Mouse (Mus musculus) spleen, adult 2 months (tissue): ENCODE results near the gene Cemip. TPM values are rescaled to one million over a fixed set of nuclear protein-coding genes. Genes with fewer than 3 reads are reported as not detected.

Source experiments
- DNase-seq, 2 experiments: peaks; one replicate each; pipeline versions ENCODE4 v3.0.0 to v3.0.0-alpha.2; 2012 to 2021; ENCODE audit warnings: low spot score in 2 of 2, low read depth in 1 of 2
- H3K27ac ChIP-seq: fragments of 200-500 bp; 2 replicates; pipeline ENCODE4 v1.5.1; 2012; ENCODE audit warnings: low read length, inconsistent platforms; ENCODE audit not compliant: insufficient read depth
- H3K27me3 ChIP-seq: fragments of 200-500 bp; 2 replicates; pipeline ENCODE4 v1.6.1; 2012; ENCODE audit warnings: mild to moderate bottlenecking, moderate library complexity, low read length, inconsistent platforms; ENCODE audit not compliant: control insufficient read depth, insufficient read depth
- H3K36me3 ChIP-seq: fragments of 200-500 bp; 2 replicates; pipeline ENCODE4 v1.6.1; 2012; ENCODE audit warnings: mild to moderate bottlenecking, low read length, inconsistent platforms; ENCODE audit not compliant: control insufficient read depth, insufficient read depth
- H3K4me1 ChIP-seq: fragments of 200-500 bp; 2 replicates; pipeline ENCODE4 v1.6.1; 2011; ENCODE audit warnings: inconsistent platforms; ENCODE audit not compliant: control insufficient read depth, insufficient read depth, insufficient read length
- H3K4me3 ChIP-seq: fragments of 200-500 bp; 2 replicates; pipeline ENCODE4 v1.5.1; 2011; ENCODE audit warnings: mild to moderate bottlenecking, inconsistent platforms; ENCODE audit not compliant: insufficient read depth, insufficient read length; ENCODE audit errors: extremely low read depth
- CTCF ChIP-seq: fragments of 200-500 bp; IDR thresholded peaks from 2 replicates; pipeline ENCODE4 v1.5.1; 2011; ENCODE audit warnings: mild to moderate bottlenecking, inconsistent platforms; ENCODE audit not compliant: insufficient read depth, insufficient read length, insufficient replicate concordance; ENCODE audit errors: extremely low read depth
- POLR2A ChIP-seq: fragments of 200-500 bp; IDR thresholded peaks from 2 replicates; pipeline ENCODE4 v1.6.1; 2011; ENCODE audit warnings: low read depth, low read length, inconsistent platforms
- WGBS: fragments of 180-500 bp; shearing (Covaris S2); methylation state at CpG from one replicate; pipeline ENCODE4 v1.1.7; 2018; 5-methylcytosine and 5-hydroxymethylcytosine counted together
- polyA plus RNA-seq: library from polyadenylated mRNA; depleted of rRNA; stranded (reverse); fragments of >200 nt; gene quantifications from 2 replicates; pipeline ENCODE4 v1.2.3, GENCODE M21; 2012

The Cemip gene
- polyA plus RNA-seq, 1 experiment, result 2.4 TPM

DNA sequence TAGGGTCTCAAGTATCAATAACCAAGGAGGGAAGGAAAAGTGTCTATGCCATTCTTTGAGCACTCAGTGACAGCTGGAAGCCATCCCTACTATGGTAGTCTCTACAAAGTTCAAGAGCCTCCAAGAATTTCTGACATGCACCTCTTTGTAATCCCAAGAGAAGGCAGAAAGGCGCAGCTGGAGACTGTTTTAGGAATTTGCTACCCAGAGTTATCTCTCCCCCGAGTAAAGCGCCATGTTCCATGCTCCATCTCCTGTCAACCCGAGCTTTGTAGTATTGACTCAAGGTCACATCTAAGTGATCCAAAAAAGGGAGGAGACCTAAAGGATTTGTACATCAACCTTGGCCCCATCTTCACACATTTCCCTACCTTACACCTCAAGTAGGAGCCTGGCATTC is 40.8 kb downstream of the Cemip start:
- DNase-seq, result no peak
- no peak overlapping the region for H3K4me3 ChIP-seq
- H3K27me3 ChIP-seq, result no peaks in the 10 kb centered on the region; the same call in 1 of the 2 replicates
- H3K4me1 ChIP-seq, result no peaks in the 10 kb centered on the region
- H3K36me3 ChIP-seq, result no peaks in the 10 kb centered on the region
- no peak overlapping the region for H3K27ac ChIP-seq
- TF ChIP-seq POLR2A (no peak), CTCF (no peak)
- WGBS, result 88% methylated on average over 4 of the region's 4 CpGs

DNA sequence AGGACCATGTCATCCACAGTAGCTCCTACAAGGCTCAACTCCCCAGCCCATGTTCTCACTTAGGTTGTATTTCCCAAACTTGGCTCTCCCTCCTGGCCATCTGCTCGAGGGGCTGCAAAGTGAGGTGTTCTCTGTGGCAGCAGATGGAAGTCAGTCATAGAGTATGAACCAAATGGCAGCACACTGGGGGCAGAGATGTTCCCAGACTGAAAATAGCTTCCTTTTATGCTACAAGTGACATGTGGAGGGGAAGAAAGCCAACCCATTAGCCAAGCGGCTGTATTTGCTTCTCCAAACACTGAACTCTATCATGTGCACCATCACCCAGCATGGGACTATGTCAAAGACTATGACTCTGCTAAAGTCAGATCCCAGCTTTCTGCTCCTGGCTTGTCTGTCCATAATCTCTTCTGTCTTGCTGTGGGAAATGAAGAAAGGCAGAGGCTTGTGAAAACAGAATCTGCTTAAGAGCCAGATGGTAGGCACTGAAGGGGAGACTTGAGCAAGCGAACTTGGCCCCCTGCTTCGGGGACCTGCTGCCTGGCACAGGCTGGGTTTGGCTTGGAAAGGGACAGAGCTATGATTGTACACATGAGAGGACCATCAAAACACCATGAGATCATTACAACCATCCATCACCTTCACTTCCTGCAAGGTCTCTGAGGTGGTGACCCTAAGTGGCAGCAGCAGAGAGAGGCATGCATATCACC is 41.6 kb downstream of the Cemip start:
- 76% methylated on average over 4 of the region's 4 CpGs for WGBS
- DNase-seq, result no peak
- no peak overlapping the region for H3K27ac ChIP-seq
- H3K36me3 ChIP-seq, result no peaks in the 10 kb centered on the region
- TF ChIP-seq CTCF, result no peak
- TF ChIP-seq POLR2A, result no peak
- H3K4me3 ChIP-seq, result no peak overlapping the region
- no peaks in the 10 kb centered on the region; the same call in 1 of the 2 replicates for H3K27me3 ChIP-seq
- H3K4me1 ChIP-seq, result no peaks in the 10 kb centered on the region

DNA sequence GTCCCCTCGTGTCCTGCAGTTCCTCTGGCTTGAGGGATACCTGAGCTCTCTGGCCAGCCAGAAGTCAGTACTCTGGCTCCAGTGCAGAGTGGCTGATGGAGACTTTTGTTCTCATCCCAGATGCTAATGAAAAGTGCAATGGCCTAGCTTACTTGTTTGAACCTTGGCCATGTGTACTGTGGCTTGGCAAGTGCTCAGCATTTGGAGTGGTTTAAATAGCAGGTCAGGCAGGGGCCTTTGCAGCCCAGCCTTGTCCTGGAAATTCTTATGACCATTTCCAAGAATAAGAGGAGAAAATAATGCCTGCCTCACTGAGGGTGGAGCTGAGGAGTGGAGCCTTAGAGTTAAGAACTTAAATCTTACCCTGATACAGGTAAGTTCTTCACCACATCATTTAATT is 43.6 kb downstream of the Cemip start:
- H3K27me3 ChIP-seq, result no peaks in the 10 kb centered on the region
- DNase-seq, result no peak
- H3K4me3 ChIP-seq, result no peak overlapping the region
- H3K4me1 ChIP-seq, result no peaks in the 10 kb centered on the region
- TF ChIP-seq CTCF, result no peak
- no peak for TF ChIP-seq POLR2A
- 60% methylated on average over 1 of the region's 1 CpGs for WGBS
- H3K36me3 ChIP-seq, result no peaks in the 10 kb centered on the region
- no peak overlapping the region for H3K27ac ChIP-seq

DNA sequence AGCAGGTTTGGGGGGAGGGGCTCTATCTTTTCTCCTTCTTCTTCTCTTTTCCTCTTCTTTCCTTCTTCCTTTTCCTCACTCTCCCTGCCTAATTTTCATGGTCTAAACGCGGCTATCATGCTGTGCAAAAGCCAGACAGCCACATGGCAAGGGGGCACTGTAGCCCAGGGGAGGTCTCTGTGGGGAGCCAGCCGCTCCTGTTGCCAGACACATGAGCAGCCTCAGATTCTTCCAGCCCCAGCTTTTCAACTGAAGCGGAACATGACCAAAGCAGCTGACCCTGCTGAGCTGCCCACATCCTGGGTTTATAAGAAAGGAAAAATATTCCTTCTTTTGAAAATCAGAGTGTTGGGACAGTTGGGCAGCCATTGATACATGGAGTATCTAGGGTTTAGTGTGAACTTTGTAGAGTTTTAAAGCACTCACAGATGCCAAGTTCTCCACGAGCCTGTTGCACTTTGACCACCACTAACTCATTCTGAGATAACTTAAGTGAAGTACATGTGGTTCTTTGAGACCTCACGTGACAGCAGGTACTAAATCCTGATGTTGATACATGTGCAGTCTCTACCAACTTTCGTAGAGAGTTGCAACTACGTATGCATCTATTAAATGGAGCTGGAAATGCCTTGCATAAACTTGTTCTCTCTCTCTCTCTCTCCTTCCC is 46.3 kb downstream of the Cemip start:
- DNase-seq, result no peak
- Histone ChIP-seq H3K27ac (no peak overlapping the region), H3K4me1 (no peaks in the 10 kb centered on the region), H3K27me3 (no peaks in the 10 kb centered on the region), H3K4me3 (no peak overlapping the region), H3K36me3 (no peaks in the 10 kb centered on the region)
- 79% methylated on average over 8 of the region's 8 CpGs for WGBS
- TF ChIP-seq POLR2A, result no peak
- TF ChIP-seq CTCF, result no peak

DNA sequence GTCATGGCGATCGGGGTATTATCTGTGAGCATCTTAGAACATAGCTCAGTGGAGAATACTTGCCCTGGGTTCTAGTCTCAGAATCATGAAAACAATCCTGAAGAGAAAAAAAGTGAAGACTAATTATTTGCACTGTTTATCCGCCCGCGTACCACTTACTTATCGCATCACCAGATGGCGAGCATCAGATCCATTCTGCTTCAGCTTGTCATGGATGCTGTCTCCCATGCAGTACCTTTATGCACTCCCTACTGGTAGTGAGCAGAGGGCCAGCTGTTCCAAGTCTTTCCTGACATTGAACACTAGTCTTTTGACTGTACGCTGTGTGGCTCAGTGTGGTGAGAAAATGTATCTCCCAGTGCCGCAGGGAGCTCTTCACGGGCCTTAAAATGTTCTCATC is 47.7 kb downstream of the Cemip start:
- no peak for DNase-seq
- H3K27ac ChIP-seq, result no peak overlapping the region
- WGBS, result 95% methylated on average over 10 of the region's 10 CpGs
- no peaks in the 10 kb centered on the region for H3K4me1 ChIP-seq
- H3K4me3 ChIP-seq, result no peak overlapping the region
- no peaks in the 10 kb centered on the region for H3K27me3 ChIP-seq
- no peaks in the 10 kb centered on the region for H3K36me3 ChIP-seq
- no peak for TF ChIP-seq POLR2A
- TF ChIP-seq CTCF, result no peak

DNA sequence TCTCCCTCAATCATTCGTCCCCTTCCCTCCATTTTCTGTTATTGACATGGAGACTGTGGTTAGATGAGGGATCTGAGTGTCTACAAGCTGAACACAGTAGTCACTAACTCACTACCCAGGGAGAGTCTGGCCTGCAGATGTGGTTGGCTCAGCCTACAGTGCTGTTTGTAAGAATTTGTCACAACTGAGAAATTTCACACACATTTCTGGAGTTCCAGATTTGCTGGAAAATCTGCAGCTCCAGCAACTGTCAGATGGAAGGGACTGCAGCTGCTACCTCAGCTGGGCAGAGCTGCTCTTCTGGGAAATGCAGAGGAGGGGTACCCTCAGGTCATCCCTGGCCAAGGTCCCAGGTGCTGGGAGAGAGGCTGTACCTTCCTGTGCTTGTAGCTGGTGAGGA is 53.5 kb downstream of the Cemip start:
- Histone ChIP-seq H3K27me3 (no peaks in the 10 kb centered on the region), H3K4me1 (no peaks in the 10 kb centered on the region), H3K27ac (no peak overlapping the region), H3K36me3 (no peaks in the 10 kb centered on the region), H3K4me3 (no peak overlapping the region)
- no peak for DNase-seq
- 80% methylated on average over 1 of the region's 1 CpGs for WGBS
- no peak for TF ChIP-seq POLR2A
- no peak for TF ChIP-seq CTCF
